Mouse (Mus musculus) gastrocnemius, adult 2 months (tissue): ENCODE measurements at regions not wholly inside any gene's neighbourhood (a gene's known extent, or its start where the extent isn't known, plus 50 kb on each side); places are given as distances from the start of the nearest gene placed in this dataset.

Experiments
- DNase-seq: peaks from one replicate; pipeline ENCODE4 v3.0.0; 2022
- H3K27ac ChIP-seq: fragments of 200-600 bp; 2 replicates; pipeline ENCODE4 v1.8.1; 2022; ENCODE audit warnings: mild to moderate bottlenecking
- H3K4me3 ChIP-seq: fragments of 200-600 bp; 2 replicates; pipeline ENCODE4 v1.8.1; 2022; ENCODE audit warnings: mild to moderate bottlenecking, moderate library complexity
- CTCF ChIP-seq: fragments of 200-600 bp; IDR thresholded peaks from 2 replicates; pipeline ENCODE4 v1.8.1; 2022; ENCODE audit warnings: antibody characterized with exemption, mild to moderate bottlenecking, moderate library complexity
- intact Hi-C: fragments of 180-260 bp; cut with DNase I; formaldehyde crosslinking; loops from one replicate; pipeline ENCODE4 v1.15.1; 2025

- Histone ChIP-seq H3K27ac (no peak overlapping the region), H3K4me3 (no peak overlapping the region)
- intact Hi-C loops, result no loop called here
- no peak for TF ChIP-seq CTCF
- DNase-seq, result no peak
Measured at GRCm38 (mm10) chr5:73928691-73929090, 139.5 kb downstream of the Usp46 start.

GRCm38 (mm10) chr5:73930205-73930604 is 138.0 kb downstream of the Usp46 start:
- TF ChIP-seq CTCF, result no peak
- Histone ChIP-seq H3K4me3 (no peak overlapping the region), H3K27ac (no peak overlapping the region)
- intact Hi-C loops, result no loop called here
- no peak for DNase-seq

GRCm38 (mm10) chr5:73937799-73938198 is 130.4 kb downstream of the Usp46 start:
- Histone ChIP-seq H3K4me3 (no peak overlapping the region), H3K27ac (no peak overlapping the region)
- peak; percentile 26 for DNase-seq
- intact Hi-C loops, result loop anchor here (1.0 kb wide), 1 partner anchor 341 kb away; no protein-coding TSS in a partner anchor
- peak; percentile 74 for TF ChIP-seq CTCF

GRCm38 (mm10) chr5:73938450-73938849 is 129.8 kb downstream of the Usp46 start:
- DNase-seq, result no peak
- peak; percentile 29 for TF ChIP-seq CTCF
- H3K27ac ChIP-seq, result no peak overlapping the region
- H3K4me3 ChIP-seq, result no peak overlapping the region
- intact Hi-C loops, result no loop called here

GRCm38 (mm10) chr5:73942950-73943349 is 125.3 kb downstream of the Usp46 start:
- intact Hi-C loops, result no loop called here
- no peak for DNase-seq
- Histone ChIP-seq H3K27ac (no peak overlapping the region), H3K4me3 (no peak overlapping the region)
- no peak for TF ChIP-seq CTCF

GRCm38 (mm10) chr5:73945671-73946070 is 122.6 kb downstream of the Usp46 start:
- no peak for TF ChIP-seq CTCF
- Histone ChIP-seq H3K4me3 (no peak overlapping the region), H3K27ac (no peak overlapping the region)
- DNase-seq, result no peak
- intact Hi-C loops, result no loop called here

- DNase-seq, result no peak
- no peak overlapping the region for H3K27ac ChIP-seq
- no peak overlapping the region for H3K4me3 ChIP-seq
- TF ChIP-seq CTCF, result no peak
- intact Hi-C loops, result no loop called here
Measured at GRCm38 (mm10) chr5:73946164-73946563, 122.1 kb downstream of the Usp46 start.

- Histone ChIP-seq H3K27ac (no peak overlapping the region), H3K4me3 (no peak overlapping the region)
- no peak for TF ChIP-seq CTCF
- intact Hi-C loops, result no loop called here
- DNase-seq, result no peak
Measured at GRCm38 (mm10) chr5:73948031-73948899, 120.0 kb downstream of the Usp46 start.
